ENCODE assay signal across 8 mouse cellular contexts in genomic region chr5:115237803-115238728, GRCm38 (mm10). TPM values are rescaled to one million over a fixed set of nuclear protein-coding genes. Genes with fewer than 3 reads are reported as not detected.
DNase-seq lines count a peak whose midpoint lies in the region; ATAC-seq and TF ChIP-seq lines count a peak whose summit lies in the region.

No protein-coding gene starts in this region.

- peaks cover 43% of the 10 kb centered on the region for H3K36me3 ChIP-seq in E14TG2a.4 (ENCODE audit: insufficient read depth, low read length)
- peaks cover 35% of the 10 kb centered on the region for H3K36me3 ChIP-seq in forebrain, embryonic 13.5 days (ENCODE audit: poor library complexity, severe bottlenecking)
- peaks cover 31% of the 10 kb centered on the region for H3K36me3 ChIP-seq in neural tube, embryonic 15.5 days

- H3K4me3 ChIP-seq in E14TG2a.4 (replicated peaks; ENCODE audit: low read length) = peak overlapping the region; percentile 95
- peak overlapping the region; percentile 80 for H3K4me3 ChIP-seq in forebrain, embryonic 13.5 days
- H3K4me3 ChIP-seq in neural tube, embryonic 15.5 days (replicated peaks) = peak overlapping the region; percentile 82

- ATAC-seq in forebrain, embryonic 13.5 days = peak; percentile 83
- ATAC-seq in neural tube, embryonic 15.5 days (ENCODE audit: low FRiP score) = peak; percentile 83

- peak overlapping the region; percentile 32; the same call in 1 of the 2 replicates for H3K27ac ChIP-seq in forebrain, embryonic 13.5 days
- peak overlapping the region; percentile 82 for H3K27ac ChIP-seq in neural tube, embryonic 15.5 days (replicated peaks)

- WGBS in forebrain, embryonic 13.5 days = under 1% methylated on average over 88 of the region's 88 CpGs
- WGBS in neural tube, embryonic 15.5 days = under 1% methylated on average over 85 of the region's 88 CpGs

- peaks cover 67% of the 10 kb centered on the region for H3K4me1 ChIP-seq in E14TG2a.4 (replicated peaks; ENCODE audit: low read depth, low read length)
- H3K4me1 ChIP-seq in forebrain, embryonic 13.5 days = peaks cover 23% of the 10 kb centered on the region
- H3K4me1 ChIP-seq in neural tube, embryonic 15.5 days = peaks cover 31% of the 10 kb centered on the region

- H3K27me3 ChIP-seq in E14TG2a.4 (ENCODE audit: insufficient read depth, low read length) = peaks cover 11% of the 10 kb centered on the region
- peaks cover 8% of the 10 kb centered on the region; the same call in 1 of the 2 replicates for H3K27me3 ChIP-seq in forebrain, embryonic 13.5 days
- H3K27me3 ChIP-seq in neural tube, embryonic 15.5 days (replicated peaks) = no peaks in the 10 kb centered on the region

- peak overlapping the region; percentile 81 for H3K9ac ChIP-seq in forebrain, embryonic 13.5 days
- peak overlapping the region; percentile 78 for H3K9ac ChIP-seq in neural tube, embryonic 15.5 days (replicated peaks)

- peak overlapping the region; percentile 88 for H3K4me2 ChIP-seq in forebrain, embryonic 13.5 days
- H3K4me2 ChIP-seq in neural tube, embryonic 15.5 days = peak overlapping the region; percentile 88

- H3K9me3 ChIP-seq in E14TG2a.4 (ENCODE audit: low read length) = no peaks in the 10 kb centered on the region
- no peaks in the 10 kb centered on the region for H3K9me3 ChIP-seq in forebrain, embryonic 13.5 days (replicated peaks)
- no peaks in the 10 kb centered on the region for H3K9me3 ChIP-seq in neural tube, embryonic 15.5 days (replicated peaks)

- peak; percentile 87 for DNase-seq in c-Kit-positive CD71-positive TER-119-positive erythroid progenitor cells, embryonic 14.5 days (ENCODE audit: low spot score)
- DNase-seq in heart, postnatal 14 days = peak; percentile 95
- peak; percentile 92 for DNase-seq in layer of hippocampus, adult 11-12 months (ENCODE audit: low spot score)
- peak; percentile 94 to 95 for DNase-seq in lung, adult 18-20 months
- DNase-seq in testis, postnatal 14 days (ENCODE audit: low spot score) = peak; percentile 92

- intact Hi-C loops in heart, postnatal 14 days (cut with DNase I) = loop anchor here (2.0 kb wide), 2 partner anchors 77 to 113 kb away; no protein-coding TSS in a partner anchor

- no peak for TF ChIP-seq CTCF in E14TG2a.4 (conservative IDR thresholded peaks at IDR 0.05; ENCODE audit: low read length)

RNA-seq across cellular contexts. Expression of gene Pop5, which starts 2.4 kb away (rescaled TPM):
- 102 and 112 TPM in 2 replicates for polyA plus RNA-seq in forebrain, embryonic 13.5 days (2015; fragmentation: Nextera tagmentation; extraction: Ambion mirVana)
- total RNA-seq in heart, postnatal 14 days (2021) = 10 to 100 TPM; 27.6 to 29.8 TPM
- polyA plus RNA-seq in neural tube, embryonic 15.5 days (2015; fragmentation: Nextera tagmentation; extraction: Ambion mirVana) = 117 and 127 TPM in 2 replicates

RNA-seq across cellular contexts. Expression of gene Rnf10, which starts 34.6 kb away (rescaled TPM):
- polyA plus RNA-seq in forebrain, embryonic 13.5 days (2015; fragmentation: Nextera tagmentation; extraction: Ambion mirVana) = 134 and 138 TPM in 2 replicates
- total RNA-seq in heart, postnatal 14 days (2021) = 100 to 1,000 TPM; 389 to 391 TPM
- polyA plus RNA-seq in neural tube, embryonic 15.5 days (2015; fragmentation: Nextera tagmentation; extraction: Ambion mirVana) = 171 and 197 TPM in 2 replicates

RNA-seq across cellular contexts. Expression of gene Coq5, which starts 41.4 kb away (rescaled TPM):
- polyA plus RNA-seq in forebrain, embryonic 13.5 days (2015; fragmentation: Nextera tagmentation; extraction: Ambion mirVana) = 53.7 and 54.0 TPM in 2 replicates
- 100 to 1,000 TPM; 143 to 157 TPM for total RNA-seq in heart, postnatal 14 days (2021)
- 63.7 and 64.6 TPM in 2 replicates for polyA plus RNA-seq in neural tube, embryonic 15.5 days (2015; fragmentation: Nextera tagmentation; extraction: Ambion mirVana)

RNA-seq across cellular contexts. Expression of gene Cabp1, which starts 43.9 kb away (rescaled TPM):
- polyA plus RNA-seq in forebrain, embryonic 13.5 days (2015; fragmentation: Nextera tagmentation; extraction: Ambion mirVana) = 5.7 and 12.6 TPM in 2 replicates
- 1 to 10 TPM; 3.5 to 4.0 TPM for total RNA-seq in heart, postnatal 14 days (2021)
- 17.4 and 23.1 TPM in 2 replicates for polyA plus RNA-seq in neural tube, embryonic 15.5 days (2015; fragmentation: Nextera tagmentation; extraction: Ambion mirVana)

Comparison
In these comparisons a context has a peak if more than half of its experiments do, and no peak if none do; other contexts are left out.
1. Peak in every context shown above with its lines: DNase-seq, ATAC-seq, H3K4me3 ChIP-seq and H3K27ac ChIP-seq.